Mouse (Mus musculus) olfactory bulb, adult 2 months (tissue): ENCODE results near the gene Myzap.

Experiments
- CTCF ChIP-seq: fragments of 200-500 bp; IDR thresholded peaks from 2 replicates; pipeline ENCODE4 v1.5.1; 2012; ENCODE audit warnings: low read depth, mild to moderate bottlenecking, low read length, moderate library complexity; ENCODE audit not compliant: insufficient read depth
- POLR2A ChIP-seq: fragments of 200-500 bp; IDR thresholded peaks from 2 replicates; pipeline ENCODE4 v1.6.1; 2012; ENCODE audit warnings: mild to moderate bottlenecking, low read depth, low read length, moderate library complexity; ENCODE audit not compliant: insufficient read depth

DNA sequence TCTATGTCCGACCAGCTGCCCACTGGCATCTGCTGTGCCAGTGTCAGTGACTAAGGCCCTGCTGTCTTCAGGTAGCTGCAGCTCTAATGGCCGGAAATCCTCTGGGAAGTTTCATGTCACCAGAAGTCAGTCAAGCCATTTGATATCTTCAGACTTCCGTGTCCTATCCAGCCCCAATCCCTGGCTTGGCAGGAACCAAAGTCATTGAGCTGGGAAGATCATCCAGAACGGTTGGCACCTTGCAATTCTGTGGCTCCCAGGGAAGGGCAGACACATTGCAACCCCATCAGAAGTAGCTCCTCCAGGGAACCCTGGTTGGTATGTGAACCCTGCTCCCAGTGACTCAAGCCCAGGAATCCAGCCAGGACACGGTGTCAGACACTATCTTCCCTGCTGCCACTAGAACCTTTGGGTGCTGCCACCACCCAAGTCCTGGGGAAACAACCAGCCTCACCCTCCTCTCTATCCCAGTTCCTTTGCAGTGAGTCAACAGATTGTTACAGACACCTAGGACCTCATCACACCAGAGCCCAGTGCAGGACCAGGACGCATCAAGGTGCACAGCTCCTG, 18.3 kb downstream of the Myzap start:
- TF ChIP-seq POLR2A (no peak), CTCF (no peak)
